Mouse (Mus musculus): Measurements from ENCODE around the gene Zzz3.

- TF ChIP-seq POLR2A (IDR thresholded peaks at IDR 0.05; ENCODE audit: control insufficient read depth, low read depth, low read length) (no peak), CTCF (IDR thresholded peaks at IDR 0.05; ENCODE audit: control insufficient read depth, insufficient read depth, insufficient replicate concordance, low read depth, low read length) (no peak)
Measured at GRCm38 (mm10) chr3:152355361-152355760, 39.9 kb upstream of the Zzz3 start.
